Mouse (Mus musculus) megakaryocyte, embryonic 14.5 days (primary cell): ENCODE data around the gene Smoc1.

Experiments
- FLI1 ChIP-seq: IDR thresholded peaks from 2 replicates; pipeline ENCODE4 v1.6.1; 2012; ENCODE audit warnings: low read length, inconsistent platforms, mixed read lengths
- GATA1 ChIP-seq: IDR thresholded peaks from 3 replicates; pipeline ENCODE4 v1.6.1; 2012; ENCODE audit warnings: mixed read lengths, low read length, inconsistent platforms, borderline replicate concordance

DNA sequence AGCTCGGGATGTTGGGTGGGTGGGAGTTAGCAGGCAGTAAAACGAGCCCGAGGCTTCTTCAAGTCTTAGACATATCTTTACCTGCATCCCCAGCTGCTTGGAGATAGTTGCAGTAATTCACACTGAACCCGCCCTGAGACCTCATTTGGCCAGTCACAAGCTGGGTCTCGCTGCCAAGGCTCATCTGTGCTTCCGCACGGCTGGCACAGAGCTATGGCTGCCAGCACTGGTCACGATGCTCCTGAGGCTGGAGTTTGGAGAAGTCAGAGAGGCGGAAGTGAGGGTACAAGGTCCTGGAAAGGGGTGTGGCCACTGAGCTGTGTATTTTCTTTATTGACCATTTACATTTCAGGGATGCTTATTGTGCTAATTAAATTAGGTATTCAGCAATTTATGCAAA is 42.9 kb upstream of the Smoc1 start:
- TF ChIP-seq FLI1 (no peak), GATA1 (no peak)
